Comparison of ENCODE assay signal across 20 mouse cellular contexts in the genomic region with DNA sequence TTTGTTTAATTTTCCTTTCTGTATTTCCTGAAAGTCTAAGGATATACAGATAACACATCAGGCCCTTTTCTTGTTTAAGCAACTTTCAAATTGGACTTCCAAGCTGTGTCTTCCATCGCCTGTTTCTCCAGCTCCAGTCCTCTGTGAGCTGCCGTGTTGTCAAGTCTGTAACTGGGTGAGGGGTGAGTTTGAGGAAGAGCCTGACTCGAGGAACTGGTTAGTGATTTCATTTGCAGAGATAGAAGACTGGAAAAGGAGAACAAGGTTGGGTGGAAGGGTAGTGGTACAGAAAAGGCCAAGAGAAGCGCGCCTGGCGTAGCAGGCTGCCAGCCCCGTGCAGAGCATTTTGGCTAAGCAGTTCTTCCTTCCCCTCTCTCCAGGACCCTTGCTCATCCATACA.
DNase-seq lines count a peak whose midpoint lies in the region; ATAC-seq and TF ChIP-seq lines count a peak whose summit lies in the region.
"Had no signal": no experiment of that assay in that cellular context is flagged by ENCODE, and none has a peak within 500 bp of the region (broad histone marks: within the 10 kb centered on the region; RNA-seq: fewer than 3 reads in every experiment).

No protein-coding gene starts in this region.

- no peak for TF ChIP-seq POLR2A in CH12.LX (IDR thresholded peaks at IDR 0.05; ENCODE audit: low read depth, low read length)

- peak overlapping the region; percentile 21; the same call in 1 of the 2 replicates for H3K9ac ChIP-seq in CH12.LX (ENCODE audit: insufficient read depth, low read depth)
- H3K9ac ChIP-seq: hindbrain, embryonic 15.5 days; liver, embryonic 12.5 days; neural tube, embryonic 12.5 days had no signal

- H3K27me3 ChIP-seq in CH12.LX (replicated peaks) = no peaks in the 10 kb centered on the region
- H3K27me3 ChIP-seq in heart, embryonic 10.5 days (ENCODE audit: insufficient read depth, poor library complexity, severe bottlenecking) = no peaks in the 10 kb centered on the region
- H3K27me3 ChIP-seq: hindbrain, embryonic 15.5 days; liver, embryonic 12.5 days; neural tube, embryonic 12.5 days had no signal

- peaks cover 62% of the 10 kb centered on the region for H3K79me2 ChIP-seq in CH12.LX (replicated peaks; ENCODE audit: control insufficient read depth, extremely low read depth, insufficient read depth, poor library complexity, severe bottlenecking)

- in situ Hi-C loops in CH12.LX (cut with MboI; ENCODE audit: low pct_ligation_motif_present, low pct_unique_long_range_greater_than_20kb, low sequenced_read_pairs) = no loop called here

- no peak for TF ChIP-seq RAD21 in CH12.LX (IDR thresholded peaks at IDR 0.05; ENCODE audit: low read depth, low read length)

- no peak for TF ChIP-seq EP300 in CH12.LX (IDR thresholded peaks at IDR 0.05; ENCODE audit: low read length)

- H3K27ac ChIP-seq in CH12.LX (ENCODE audit: insufficient read depth, low read depth) = peak overlapping the region; percentile 32; the same call in 1 of the 2 replicates
- no peak overlapping the region for H3K27ac ChIP-seq in heart, embryonic 10.5 days
- H3K27ac ChIP-seq: gastrocnemius, adult 2 months; hindbrain, embryonic 15.5 days; liver, embryonic 12.5 days; neural tube, embryonic 12.5 days had no signal

- DNase-seq in layer of hippocampus, adult 9-11 months = peak; percentile 18
- DNase-seq in layer of hippocampus, postnatal 25 days (ENCODE audit: extremely low spot score in 1 of 2, low spot score in 1 of 2) = no peak
- peak; percentile 41 for DNase-seq in CH12.LX (ENCODE audit: extremely low read depth)
- DNase-seq in heart, embryonic 10.5 days (ENCODE audit: low spot score) = no peak
- no peak for DNase-seq in left cerebral cortex, postnatal 36 days (ENCODE audit: low spot score in 2 of 2)
- DNase-seq in thymus, postnatal 4 days = no peak
- DNase-seq: cerebellum, postnatal 14 days; gastrocnemius, adult 2 months; heart, adult 18-20 months; heart, postnatal 36 days; layer of hippocampus, postnatal 36 days; left cerebral cortex, postnatal 4 days; thymus, postnatal 36 days had no signal

- H3K36me3 ChIP-seq in CH12.LX (replicated peaks in 1 of 2; ENCODE audit: control insufficient read depth in 1 of 2, insufficient read depth in 1 of 2, low read length in 1 of 2) = peaks cover 17 to 44% of the 10 kb centered on the region in 2 experiments
- H3K36me3 ChIP-seq in heart, embryonic 10.5 days = no peaks in the 10 kb centered on the region
- H3K36me3 ChIP-seq: hindbrain, embryonic 15.5 days; neural tube, embryonic 12.5 days had no signal

- intact Hi-C loops in left cerebral cortex, postnatal 36 days (cut with DNase I) = no loop called here

- no peak overlapping the region for H3K4me3 ChIP-seq in CH12.LX (replicated peaks in 1 of 3; ENCODE audit: low read depth in 2 of 3, low read length in 2 of 3, poor library complexity in 1 of 3)
- no peak overlapping the region for H3K4me3 ChIP-seq in heart, embryonic 10.5 days
- H3K4me3 ChIP-seq: gastrocnemius, adult 2 months; hindbrain, embryonic 15.5 days; liver, embryonic 12.5 days; neural tube, embryonic 12.5 days had no signal

- ATAC-seq in common myeloid progenitor, adult 5-6 weeks (replicated peaks; ENCODE audit: low read depth, poor library complexity, severe bottlenecking) = peak; percentile 48
- peak; percentile 54 for ATAC-seq in monocyte, adult 5-6 weeks (replicated peaks; ENCODE audit: insufficient number of reproducible peaks, low FRiP score, low TSS enrichment, poor library complexity, severe bottlenecking)
- ATAC-seq: intestine, postnatal 0 days had no signal

- WGBS in heart, embryonic 10.5 days = 80% methylated on average over 7 of the region's 7 CpGs

- no peaks in the 10 kb centered on the region for H3K9me3 ChIP-seq in CH12.LX (replicated peaks; ENCODE audit: low read length)
- no peaks in the 10 kb centered on the region for H3K9me3 ChIP-seq in heart, embryonic 10.5 days
- H3K9me3 ChIP-seq: hindbrain, embryonic 15.5 days; liver, embryonic 12.5 days; neural tube, embryonic 12.5 days had no signal

- H3K4me2 ChIP-seq in CH12.LX (ENCODE audit: insufficient read depth, low read depth, poor library complexity, severe bottlenecking) = no peak overlapping the region; the same call in 1 of the 2 replicates
- H3K4me2 ChIP-seq: hindbrain, embryonic 15.5 days; liver, embryonic 12.5 days; midbrain, embryonic 11.5 days; neural tube, embryonic 12.5 days had no signal

- peaks cover 40 to 73% of the 10 kb centered on the region in 2 experiments for H3K4me1 ChIP-seq in CH12.LX (ENCODE audit: control insufficient read depth in 1 of 2, insufficient read depth in 2 of 2)
- H3K4me1 ChIP-seq in heart, embryonic 10.5 days = peaks cover 22% of the 10 kb centered on the region
- H3K4me1 ChIP-seq: hindbrain, embryonic 15.5 days; neural tube, embryonic 12.5 days had no signal

- dilution Hi-C loops in CH12.LX (cut with MboI; ENCODE audit: extremely low pct_ligation_motif_present, extremely low pct_unique_long_range_greater_than_20kb, low sequenced_read_pairs) = no loop called here

- no peak for TF ChIP-seq CTCF in CH12.LX (conservative IDR thresholded peaks at IDR 0.05 in 1 of 2, IDR thresholded peaks at IDR 0.05 in 1 of 2; ENCODE audit: low read depth in 2 of 2, low read length in 2 of 2)

TF ChIP-seq in CH12.LX, 34 proteins besides CTCF, POLR2A, EP300 and RAD21:
- TF ChIP-seq ZKSCAN1 (IDR thresholded peaks at IDR 0.05; ENCODE audit: borderline replicate concordance, low read depth, low read length) = no peak
- no peak for TF ChIP-seq CHD2 (IDR thresholded peaks at IDR 0.05; ENCODE audit: low read length)
- TF ChIP-seq MAZ (IDR thresholded peaks at IDR 0.05; ENCODE audit: low read depth, low read length) = no peak
- TF ChIP-seq HCFC1 (IDR thresholded peaks at IDR 0.05; ENCODE audit: low read depth, low read length) = no peak
- TF ChIP-seq NELFE (IDR thresholded peaks at IDR 0.05; ENCODE audit: low read depth, low read length) = no peak
TF ChIP-seq in CH12.LX: peak in this region for 0.

Comparison
In these comparisons a context has a peak if more than half of its experiments do, and no peak if none do; other contexts are left out.
1. DNase-seq: peak in layer of hippocampus, adult 9-11 months (single experiment) and CH12.LX (single experiment); none in layer of hippocampus, postnatal 25 days (0 of 2), heart, embryonic 10.5 days (single experiment), left cerebral cortex, postnatal 36 days (0 of 2) and thymus, postnatal 4 days (single experiment).